Mouse (Mus musculus) erythroblast, embryonic 14.5 days (primary cell): ENCODE data around the gene Bpgm.

Experiments used
- GATA1 ChIP-seq: IDR thresholded peaks from 2 replicates; pipeline ENCODE4 v1.6.1; 2012; ENCODE audit warnings: low read length, inconsistent platforms, mixed read lengths
- TAL1 ChIP-seq: IDR thresholded peaks from 3 replicates; pipeline ENCODE4 v1.6.1; 2012; ENCODE audit warnings: low read length, inconsistent platforms, mixed read lengths

GRCm38 (mm10) chr6:34482842-34483241 is 6.8 kb downstream of the Bpgm start:
- TF ChIP-seq GATA1 (no peak), TAL1 (no peak)
